Mouse (Mus musculus) adrenal gland, postnatal 10 days (tissue): Measurements from ENCODE around the gene Top2a. TPM values are rescaled to one million over a fixed set of nuclear protein-coding genes. Genes with fewer than 3 reads are reported as not detected.
A peak's percentile ranks its signal among the peaks of the same experiment; 100 is the strongest.
"Not testable (repeated sequence)": the region's sequence is repeated elsewhere in the genome, so short reads cannot be mapped to it uniquely, and the experiment has no call there.

Experiments
- DNase-seq: peaks from one replicate; pipeline ENCODE4 v3.0.0; 2021; ENCODE audit warnings: mixed read lengths
- total RNA-seq, 2 experiments: library from RNA; stranded (reverse); gene quantifications; 2 replicates each; pipeline ENCODE4 v1.2.3; 2021

Top2a gene
- total RNA-seq, 2 experiments from 2014 or later: 54.0 to 73.1 TPM

DNA sequence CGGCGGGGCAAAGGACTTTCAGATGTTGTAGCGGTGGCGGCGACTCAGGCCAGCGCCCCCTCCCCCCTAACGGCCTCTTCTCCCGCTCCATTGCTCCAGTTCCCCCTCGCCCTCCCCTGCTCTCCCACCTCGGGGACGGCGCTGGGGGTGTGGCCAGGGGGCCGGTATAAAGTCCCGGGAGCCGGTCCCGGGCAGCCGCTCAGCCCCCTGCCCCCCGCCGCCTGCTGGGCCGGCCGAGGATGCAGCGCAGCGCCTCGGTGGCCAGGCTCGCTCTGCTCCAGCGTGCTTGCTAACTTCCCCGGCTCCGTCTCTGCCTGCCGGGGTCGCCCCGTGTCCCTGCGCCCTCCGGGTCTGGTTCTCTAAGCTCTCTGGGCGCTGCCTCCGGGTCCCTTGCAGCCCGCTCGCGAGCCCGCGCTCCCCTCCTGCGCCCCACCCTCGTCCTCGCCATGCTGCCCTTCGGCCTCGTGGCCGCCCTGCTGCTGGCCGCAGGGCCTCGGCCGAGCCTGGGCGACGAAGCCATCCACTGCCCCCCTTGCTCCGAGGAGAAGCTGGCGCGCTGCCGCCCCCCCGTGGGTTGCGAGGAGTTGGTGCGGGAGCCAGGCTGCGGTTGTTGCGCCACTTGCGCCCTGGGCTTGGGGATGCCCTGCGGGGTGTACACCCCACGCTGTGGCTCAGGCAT, 17.2 kb upstream of the Top2a start, which contains the start of gene Igfbp4:
TSS of gene Igfbp4 (plus strand) at position 194 of the 679 bp plus-strand sequence.
- peak; percentile 77 for DNase-seq

DNA sequence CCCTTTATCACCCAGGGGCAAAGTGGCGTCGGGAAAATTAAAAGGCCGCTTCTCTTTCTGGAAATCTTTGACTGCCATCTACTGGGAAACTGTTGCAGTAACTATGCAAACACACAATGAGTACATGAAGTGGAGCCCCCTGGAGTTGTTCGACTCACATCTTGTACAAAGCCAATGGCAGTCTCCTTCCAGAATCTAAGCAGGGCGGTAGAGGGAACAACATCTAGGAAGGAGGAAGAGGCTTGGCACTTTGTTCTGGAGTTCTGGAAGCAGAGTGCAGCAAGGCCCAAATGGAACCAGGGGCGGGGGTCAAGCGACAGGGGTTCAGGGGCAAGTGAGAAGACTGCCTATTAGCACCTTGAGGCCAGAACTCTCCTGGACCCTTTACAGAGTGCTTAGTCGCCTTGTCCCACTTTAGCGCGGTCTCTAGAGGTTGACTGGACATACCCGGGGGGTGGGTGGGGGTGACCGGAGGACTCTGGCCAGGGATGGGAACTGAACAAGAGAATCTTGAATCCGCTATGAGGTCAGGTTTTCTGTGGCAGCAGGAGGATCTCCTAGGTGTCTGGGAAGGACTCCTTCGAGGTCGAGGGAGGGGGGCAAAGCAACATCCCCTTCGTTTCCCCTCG, 16.5 kb upstream of the Top2a start:
- DNase-seq: peak; percentile 47

DNA sequence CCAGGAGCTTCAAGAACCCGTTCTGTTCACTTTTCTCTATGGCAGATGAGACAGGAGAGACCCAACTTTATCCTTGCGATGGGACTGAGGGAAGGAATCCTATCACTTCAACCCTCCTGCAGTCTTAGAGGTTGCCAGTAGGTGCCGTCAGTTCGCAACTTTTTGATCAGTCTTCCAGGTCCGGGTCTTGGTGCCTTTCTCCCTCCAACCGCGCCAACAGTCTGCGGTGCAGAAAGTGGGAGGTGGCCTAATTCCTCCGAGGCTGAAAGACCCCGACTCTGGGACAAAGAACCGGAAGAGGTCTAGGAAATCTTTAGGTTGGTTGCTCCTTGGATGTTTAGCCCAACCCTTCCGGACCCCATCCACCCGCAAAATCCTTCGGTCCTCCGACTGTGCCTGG, 15.8 kb upstream of the Top2a start:
- DNase-seq: peak; percentile 88

DNA sequence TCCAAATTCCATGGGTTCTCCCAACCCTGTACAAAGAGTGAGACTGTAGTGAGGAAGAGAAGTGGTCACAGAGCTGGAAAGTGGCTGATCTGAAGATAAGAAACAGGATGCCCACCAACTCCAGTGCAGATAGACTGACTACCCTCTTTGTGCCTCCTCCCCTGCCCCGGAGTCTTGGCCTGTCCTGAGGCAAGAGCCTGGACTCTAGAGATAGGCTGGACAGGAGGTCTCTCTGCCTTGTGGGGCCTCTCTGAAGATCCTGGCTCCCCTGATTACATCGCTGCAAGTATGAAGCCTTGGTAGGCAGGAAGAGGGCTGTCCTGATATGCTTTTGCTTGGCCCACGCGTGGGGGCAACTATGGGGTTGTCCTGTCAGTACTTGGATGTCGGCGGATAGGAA, 12.3 kb upstream of the Top2a start:
- no peak for DNase-seq

DNA sequence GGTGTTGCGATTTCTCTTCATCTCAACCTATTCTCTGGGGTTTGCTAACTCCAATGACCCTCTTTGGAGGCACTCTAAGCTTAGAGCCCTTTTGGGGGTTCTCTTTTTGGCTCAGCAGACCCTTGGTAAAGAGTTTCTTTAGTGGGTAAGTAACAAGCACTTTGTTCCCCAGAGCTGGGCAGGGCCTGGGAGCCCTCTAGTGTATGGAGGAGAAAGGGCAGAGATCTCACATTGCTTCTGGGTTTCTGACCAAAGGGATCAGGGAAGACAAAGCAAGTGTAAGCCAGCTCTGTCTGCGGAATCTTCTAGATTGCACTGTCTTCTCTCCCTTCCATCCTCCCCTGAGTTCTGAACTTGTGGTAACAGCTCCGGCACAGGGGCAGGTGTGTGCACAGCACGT, 11.4 kb upstream of the Top2a start:
- DNase-seq: no peak

DNA sequence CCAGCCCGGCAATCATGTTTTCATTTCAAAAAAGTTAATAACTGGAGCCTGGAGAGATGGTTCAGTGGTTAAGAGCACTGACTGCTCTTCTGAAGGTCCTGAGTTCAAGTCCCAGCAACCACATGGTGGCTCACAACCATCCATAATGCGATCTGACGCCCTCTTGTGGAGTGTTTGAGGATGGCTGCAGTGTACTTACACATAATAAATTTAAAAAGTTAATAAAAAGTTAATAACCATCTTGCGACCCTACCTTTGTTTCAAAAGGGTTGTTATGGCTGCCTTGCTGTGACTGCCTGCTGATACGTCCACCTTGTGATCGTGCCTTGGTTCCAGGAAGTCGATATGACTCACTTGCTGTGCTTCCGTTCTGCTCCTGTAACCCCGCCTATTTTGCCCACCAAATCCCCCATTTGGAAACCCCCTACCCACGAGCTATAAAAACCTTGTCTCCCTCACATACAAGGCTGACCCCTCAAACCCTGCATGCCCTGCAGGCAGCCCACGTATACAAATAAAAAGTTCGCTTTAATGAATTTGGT, 3.0 kb upstream of the Top2a start:
- DNase-seq: no peak

DNA sequence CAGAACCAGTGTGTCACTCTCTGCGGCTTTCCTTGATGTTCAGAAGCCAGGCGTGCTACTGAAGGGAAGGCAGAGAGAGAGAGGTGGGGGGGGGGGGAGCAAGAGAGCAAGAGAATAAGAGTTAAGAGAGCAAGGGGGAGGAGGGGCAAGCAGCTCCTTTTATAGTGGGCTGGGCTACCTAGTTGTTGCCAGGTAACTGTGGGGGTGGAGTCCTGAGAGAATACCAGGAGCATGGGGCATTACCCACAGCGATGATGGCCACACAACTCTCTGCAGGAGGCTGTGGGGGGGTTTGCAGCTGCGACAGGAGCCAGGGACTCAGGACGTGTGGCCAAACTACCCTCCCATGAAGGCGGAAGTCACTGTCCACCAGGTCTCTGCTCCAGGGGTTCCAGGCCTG, 1.9 kb upstream of the Top2a start:
- no peak for DNase-seq

DNA sequence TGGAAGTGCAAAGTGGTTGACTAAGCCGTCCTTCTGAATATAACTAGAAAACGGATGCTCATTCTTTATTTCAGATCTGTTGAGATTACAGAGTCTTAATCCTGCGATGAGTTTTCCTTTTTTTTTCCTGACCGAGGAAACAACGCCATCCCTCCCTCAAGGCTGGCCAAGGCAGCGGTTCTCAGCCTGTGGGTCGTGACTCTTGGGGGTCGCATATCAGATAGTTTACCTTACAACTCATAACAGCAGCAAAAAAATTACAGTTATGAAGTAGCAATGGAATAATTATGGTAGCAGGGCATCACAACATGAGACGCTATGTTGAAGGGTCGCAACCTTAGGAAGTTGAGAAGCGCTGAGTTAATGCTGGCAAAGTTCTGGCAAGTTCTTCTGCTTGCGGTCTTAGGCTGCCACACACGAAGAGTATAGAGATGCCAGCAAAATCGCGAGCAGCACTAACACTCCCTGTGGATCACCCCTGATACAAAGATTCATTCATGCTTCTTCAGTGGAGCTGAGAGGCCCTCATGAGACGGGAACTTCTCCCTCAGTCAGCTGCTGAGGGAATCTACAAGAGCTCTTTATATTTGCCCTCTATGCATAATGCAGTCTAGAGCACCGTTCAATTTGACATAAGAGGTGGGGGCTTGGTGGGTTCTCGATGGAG, 612 bp upstream of the Top2a start:
- no peak for DNase-seq

DNA sequence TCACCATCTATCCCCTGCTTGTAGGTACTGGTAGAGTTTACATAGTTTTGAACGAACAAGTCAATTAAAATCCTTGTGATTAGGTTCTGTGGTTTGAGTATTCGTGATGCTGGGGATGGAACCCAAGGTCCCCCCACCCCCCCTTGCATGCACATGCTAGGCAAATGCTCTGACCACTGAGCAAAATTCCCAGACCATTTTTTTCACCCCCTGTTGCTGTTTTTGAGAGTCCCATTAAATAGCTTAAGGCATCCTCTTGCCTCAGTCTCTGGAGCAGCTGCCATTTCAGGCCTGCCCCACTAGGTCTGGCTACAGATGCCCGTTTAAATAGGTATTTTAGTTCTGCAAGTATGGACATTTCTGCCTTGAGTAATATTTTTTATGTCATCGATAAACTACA, 895 bp downstream of the Top2a start:
- no peak for DNase-seq

DNA sequence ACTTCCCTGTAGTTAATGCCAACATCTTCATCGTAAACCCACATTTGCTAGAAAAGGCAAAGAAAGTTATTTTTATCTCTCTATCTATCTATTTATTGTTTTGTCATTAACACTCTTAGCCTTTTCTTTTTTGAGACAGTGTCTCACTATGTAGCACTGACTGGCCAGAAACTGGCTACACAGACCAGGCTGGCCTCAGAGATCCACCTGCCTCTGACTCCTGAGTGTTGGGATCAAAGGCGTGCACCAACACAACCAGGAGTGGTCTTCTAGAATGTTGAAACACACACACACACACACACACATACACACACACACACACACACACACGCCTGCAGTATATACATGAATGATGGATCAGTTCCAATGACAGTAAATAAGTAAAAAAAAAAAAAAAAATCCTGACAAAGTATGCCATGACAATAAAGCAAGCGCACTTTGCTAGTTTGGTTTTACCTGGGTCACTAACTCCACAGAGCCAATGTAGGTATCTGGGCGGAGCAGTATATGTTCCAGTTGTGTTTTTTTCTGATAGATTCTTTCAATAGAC, 1.5 kb downstream of the Top2a start:
- DNase-seq: no peak

DNA sequence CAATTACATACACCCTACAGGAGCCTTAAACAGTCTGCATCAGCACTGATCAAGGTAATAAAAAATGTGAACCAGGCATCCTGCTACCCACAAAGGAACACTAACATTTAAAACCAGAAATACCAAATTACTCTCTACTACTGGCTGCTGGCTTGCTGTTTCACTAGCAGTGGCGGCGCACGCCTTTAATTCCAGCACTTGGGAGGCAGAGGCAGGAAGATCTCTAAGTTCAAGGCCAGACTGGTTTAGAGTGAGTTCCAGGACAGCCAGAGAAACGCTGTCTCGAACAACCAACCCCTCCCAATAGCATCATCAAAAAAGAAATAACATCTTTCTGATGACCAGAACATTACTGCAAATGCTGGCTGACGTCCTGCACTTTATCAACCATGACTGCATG, 4.1 kb downstream of the Top2a start:
- no peak for DNase-seq

DNA sequence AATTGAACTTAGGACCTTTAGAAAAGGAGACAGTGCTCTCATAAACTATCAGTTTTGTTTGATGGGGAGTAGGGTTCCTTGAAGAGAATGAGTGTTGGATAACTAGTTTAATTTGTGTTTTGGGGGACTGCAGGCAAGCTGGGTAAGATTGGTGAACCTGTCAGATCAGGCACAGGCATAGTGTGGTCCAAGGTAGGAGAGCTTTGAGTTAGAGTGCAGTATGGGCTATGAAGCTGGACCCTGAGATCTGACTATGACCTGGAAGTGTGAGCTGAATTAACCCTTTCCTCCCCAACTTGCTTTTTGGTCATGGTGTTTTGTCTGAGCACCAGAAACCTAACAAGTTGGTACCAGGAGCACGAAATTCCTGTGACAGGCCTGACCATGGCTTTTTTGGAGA, 10.1 kb downstream of the Top2a start:
- no peak for DNase-seq

DNA sequence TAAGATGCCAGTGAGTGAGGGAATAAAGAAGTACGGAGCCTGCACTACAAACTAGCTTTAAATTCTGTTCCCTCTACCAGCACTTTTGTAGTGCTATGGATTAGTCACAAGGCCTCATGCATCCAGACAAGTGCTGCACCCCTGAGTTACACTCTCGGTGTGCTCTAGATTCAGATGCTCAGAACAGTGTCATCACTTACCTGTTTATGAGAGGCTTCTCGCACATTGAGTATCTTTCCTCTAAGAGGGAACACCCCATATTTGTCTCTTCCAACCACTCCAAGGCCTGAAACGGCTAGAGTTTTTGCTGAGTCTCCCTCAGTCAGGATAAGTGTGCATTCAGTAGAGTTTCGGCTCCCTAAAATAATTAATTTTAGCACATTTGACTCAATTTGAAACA, 13.3 kb downstream of the Top2a start:
- no peak for DNase-seq

DNA sequence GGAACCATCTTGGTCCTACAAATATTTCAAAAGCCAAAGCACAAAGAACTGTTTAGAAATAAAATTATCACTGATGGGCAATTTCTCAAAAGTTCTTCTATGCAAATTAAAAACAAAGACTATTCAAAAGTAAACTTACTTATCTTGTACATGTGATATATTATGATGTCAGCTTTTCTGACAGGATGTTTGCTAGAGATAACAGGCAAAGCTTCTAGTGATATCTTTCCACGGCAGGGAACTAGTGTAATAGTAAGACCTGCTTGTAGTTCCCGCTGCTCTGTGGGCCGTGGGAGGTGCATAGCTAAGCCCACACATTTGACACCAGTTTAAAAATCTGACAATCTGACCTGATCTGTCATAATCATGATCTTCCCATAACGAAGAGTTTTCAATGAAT, 13.9 kb downstream of the Top2a start:
- no peak for DNase-seq

DNA sequence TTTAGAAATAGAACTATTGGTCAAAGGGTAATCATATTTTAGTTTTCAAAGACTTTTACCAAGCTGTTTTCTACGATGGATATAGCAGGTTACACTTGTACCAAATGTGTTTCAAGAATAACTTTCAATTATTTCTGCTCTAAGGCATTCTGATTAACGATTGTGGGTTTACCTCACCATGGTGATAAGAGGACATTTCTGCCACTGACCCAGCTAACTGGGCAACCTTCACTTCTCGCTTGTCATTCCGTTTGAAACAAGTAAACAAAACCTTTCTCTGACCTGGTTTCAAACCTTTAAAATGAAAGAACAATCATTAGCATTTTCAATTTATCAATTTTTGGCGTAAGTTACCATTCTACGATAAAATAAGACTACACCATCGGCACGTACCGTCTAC, 17.2 kb downstream of the Top2a start:
- DNase-seq: no peak

DNA sequence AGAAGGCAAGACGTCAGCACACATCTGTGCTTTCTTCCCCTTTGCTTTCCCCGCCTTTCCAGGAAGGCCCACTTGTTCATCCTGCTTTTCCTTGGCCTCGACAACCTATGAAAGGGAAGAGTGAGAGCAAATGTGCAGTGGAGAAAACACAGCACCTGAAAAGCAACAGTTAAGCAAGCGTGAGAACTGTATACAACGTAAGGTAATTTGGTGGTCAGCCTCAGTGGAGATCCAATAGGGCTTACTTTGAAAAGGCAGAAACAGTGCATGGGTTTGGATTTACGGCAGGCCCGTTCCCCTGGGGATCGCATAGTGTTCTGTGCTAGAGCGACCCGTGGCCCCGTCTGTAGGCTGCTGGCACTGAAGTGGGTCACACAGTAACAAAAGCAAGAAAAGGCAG, 24.7 kb downstream of the Top2a start:
- DNase-seq: no peak

DNA sequence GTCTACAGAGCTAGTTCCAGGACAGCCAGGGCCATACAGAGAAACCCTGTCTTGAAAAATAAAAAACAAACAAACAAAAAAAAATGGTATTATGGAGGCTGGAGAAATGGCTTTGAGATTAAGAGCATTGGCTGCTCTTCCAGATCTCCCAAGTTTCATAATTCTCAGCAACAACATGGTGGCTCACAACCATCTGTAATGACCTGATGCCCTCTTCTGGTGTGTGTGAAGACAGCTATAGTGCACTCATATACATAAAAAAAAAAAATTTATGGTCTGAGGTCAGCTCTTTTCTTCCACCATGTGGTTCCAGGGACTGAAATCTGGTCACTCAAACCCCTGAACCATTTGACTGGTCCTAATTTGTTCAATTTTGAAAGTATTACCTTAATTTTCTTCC, 25.2 kb downstream of the Top2a start:
- DNase-seq: no peak

DNA sequence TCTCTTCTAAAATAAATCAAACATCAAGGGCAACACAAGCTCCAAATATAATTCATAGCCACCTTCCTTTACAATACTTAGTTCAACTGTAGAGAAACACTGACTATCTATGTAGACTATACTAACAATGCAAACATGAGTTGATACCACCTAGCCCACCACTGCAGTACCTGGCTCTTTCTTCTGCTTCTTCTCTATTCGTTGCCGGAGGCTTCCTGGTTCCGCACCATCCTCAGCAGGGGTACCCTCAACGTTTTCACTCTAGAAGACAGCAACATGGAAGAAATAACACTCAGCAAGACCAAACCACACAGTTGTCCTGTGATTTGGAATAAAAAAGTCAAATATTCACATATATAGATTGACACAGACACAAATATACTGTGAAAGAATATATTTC, 26.3 kb downstream of the Top2a start:
- no peak for DNase-seq

DNA sequence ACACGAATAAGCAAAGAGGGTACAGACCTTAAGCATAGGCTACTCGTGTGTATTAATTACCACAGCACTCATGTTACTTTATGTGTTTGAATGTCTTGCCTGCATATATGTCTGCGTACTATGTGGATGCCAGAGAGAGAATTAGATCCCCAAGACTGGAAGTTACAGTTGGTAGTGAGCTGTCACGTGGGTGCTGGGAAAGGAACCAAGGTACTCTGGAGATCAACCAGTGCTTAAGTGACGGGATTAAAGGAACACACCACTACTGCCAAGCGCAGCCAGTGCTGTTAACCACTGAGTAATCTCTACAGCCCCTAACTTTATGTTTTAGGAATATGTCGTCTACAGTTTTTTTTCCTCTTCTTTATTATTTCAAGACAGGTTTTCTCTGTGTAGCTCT, 28.0 kb downstream of the Top2a start:
- no peak for DNase-seq

DNA sequence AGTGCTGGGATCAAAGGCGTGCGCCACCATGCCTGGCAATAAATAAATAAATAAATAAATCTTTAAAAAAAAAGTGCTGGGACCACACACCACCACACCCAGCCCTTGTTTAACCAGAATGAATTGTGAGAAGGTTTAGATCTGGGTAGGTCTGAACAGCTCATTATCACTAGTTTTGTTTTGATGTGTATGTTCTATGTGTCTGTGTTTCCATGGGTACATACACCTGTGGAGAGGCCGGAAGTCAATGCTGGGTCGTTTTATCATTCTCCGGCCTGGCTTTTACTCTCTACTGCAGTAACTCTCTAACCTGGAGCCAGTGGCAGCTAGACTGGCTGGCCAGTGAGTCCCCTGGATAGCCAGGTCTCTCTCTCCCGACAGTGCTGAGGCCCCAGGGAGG, 33.1 kb downstream of the Top2a start:
- no peak for DNase-seq

DNA sequence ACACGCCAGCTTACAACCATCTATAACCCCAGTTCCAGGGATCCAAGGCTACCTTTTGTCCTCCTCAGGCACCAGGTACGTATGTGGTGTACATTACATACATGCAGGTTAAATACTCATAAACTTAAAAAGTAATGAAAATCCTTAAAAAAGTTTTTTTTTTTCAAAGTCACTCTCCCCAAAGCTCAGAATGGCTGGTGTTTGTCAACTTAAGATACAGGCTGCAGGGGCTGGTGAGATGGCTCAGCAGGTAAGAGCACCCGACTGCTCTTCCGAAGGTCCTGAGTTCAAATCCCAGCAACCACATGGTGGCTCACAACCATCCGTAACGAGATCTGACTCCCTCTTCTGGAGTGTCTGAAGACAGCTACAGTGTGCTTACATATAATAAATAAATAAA, 35.7 kb downstream of the Top2a start:
- not testable (repeated sequence) for DNase-seq

DNA sequence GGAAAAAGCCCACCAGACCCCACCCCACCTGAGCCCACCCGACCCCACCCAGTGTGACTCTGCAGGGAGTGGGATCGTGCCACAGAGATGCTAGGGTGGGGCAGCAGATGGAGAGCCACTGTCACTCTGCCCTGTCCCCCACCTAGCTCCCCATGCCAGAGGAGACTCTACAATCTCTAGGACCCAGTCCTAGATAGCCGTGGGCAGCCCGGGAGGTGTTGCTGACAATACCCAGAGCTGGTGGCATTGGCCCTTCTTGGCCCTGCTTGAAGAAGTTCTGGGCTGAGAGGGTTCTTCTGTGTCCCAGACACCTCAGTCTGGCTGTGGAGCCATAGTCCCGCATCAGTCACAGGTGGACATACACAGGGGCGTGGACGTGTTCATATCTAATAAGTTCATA, 38.4 kb downstream of the Top2a start:
- no peak for DNase-seq

DNA sequence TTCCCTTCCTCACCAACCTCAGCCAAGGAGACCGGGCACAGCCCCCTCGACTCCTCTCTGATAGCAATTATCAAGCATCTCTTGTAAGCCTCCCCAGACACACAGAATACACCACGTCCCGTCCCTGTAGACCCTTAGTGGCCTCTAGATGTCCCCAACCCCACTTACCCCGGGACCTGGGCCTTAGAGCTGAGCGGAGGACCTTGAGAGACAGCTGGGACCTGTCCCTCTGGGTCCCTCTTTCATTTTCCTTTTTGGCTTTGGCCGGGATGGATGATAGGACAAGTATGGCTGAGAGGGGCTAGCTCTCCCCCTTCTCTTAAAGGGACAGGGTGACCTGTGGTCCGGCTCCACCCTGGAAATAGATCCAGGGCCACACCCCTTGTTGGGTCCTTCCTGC, 40.4 kb downstream of the Top2a start:
- DNase-seq: no peak
